Mouse (Mus musculus): ENCODE measurements around the gene Sac3d1. TPM values are rescaled to one million over a fixed set of nuclear protein-coding genes. Genes with fewer than 3 reads are reported as not detected.
"Not testable (repeated sequence)": the region's sequence is repeated elsewhere in the genome, so short reads cannot be mapped to it uniquely, and the experiment has no call there.

Sac3d1 gene
- total RNA-seq (2017): 5.0 and 6.8 TPM in 2 replicates

- peak; percentile 86 to 92 for ATAC-seq (replicated peaks in 1 of 2; ENCODE audit: insufficient read depth in 1 of 2, low FRiP score in 2 of 2, low TSS enrichment in 1 of 2, low read depth in 1 of 2, poor library complexity in 2 of 2, severe bottlenecking in 2 of 2)
Measured at GRCm38 (mm10) chr19:6117986-6118676, at the start of gene Sac3d1. Sac3d1 (minus strand) TSS chr19:6118650.

- no peak for ATAC-seq (replicated peaks in 1 of 2; ENCODE audit: insufficient read depth in 1 of 2, low FRiP score in 2 of 2, low TSS enrichment in 1 of 2, low read depth in 1 of 2, poor library complexity in 2 of 2, severe bottlenecking in 2 of 2)
Measured at GRCm38 (mm10) chr19:6166750-6167149, 48.3 kb upstream of the Sac3d1 start.

GRCm38 (mm10) chr19:6163872-6164547 lies 45.6 kb upstream of the Sac3d1 start:
- peak; percentile 45 to 49; a peak in 2 of 4 replicates for ATAC-seq (replicated peaks in 1 of 2; ENCODE audit: insufficient read depth in 1 of 2, low FRiP score in 2 of 2, low TSS enrichment in 1 of 2, low read depth in 1 of 2, poor library complexity in 2 of 2, severe bottlenecking in 2 of 2)

GRCm38 (mm10) chr19:6157220-6157619 lies 38.8 kb upstream of the Sac3d1 start:
- ATAC-seq (replicated peaks in 1 of 2; ENCODE audit: insufficient read depth in 1 of 2, low FRiP score in 2 of 2, low TSS enrichment in 1 of 2, low read depth in 1 of 2, poor library complexity in 2 of 2, severe bottlenecking in 2 of 2): 0 out of 4 replicates have a peak, but pooled peaks of 1 of the 2 experiments have one; percentile 26

GRCm38 (mm10) chr19:6156372-6156771 lies 37.9 kb upstream of the Sac3d1 start:
- ATAC-seq (replicated peaks in 1 of 2; ENCODE audit: insufficient read depth in 1 of 2, low FRiP score in 2 of 2, low TSS enrichment in 1 of 2, low read depth in 1 of 2, poor library complexity in 2 of 2, severe bottlenecking in 2 of 2): no peak

- no peak for ATAC-seq (replicated peaks in 1 of 2; ENCODE audit: insufficient read depth in 1 of 2, low FRiP score in 2 of 2, low TSS enrichment in 1 of 2, low read depth in 1 of 2, poor library complexity in 2 of 2, severe bottlenecking in 2 of 2)
Measured at GRCm38 (mm10) chr19:6155174-6155573, 36.7 kb upstream of the Sac3d1 start.

- ATAC-seq (replicated peaks in 1 of 2; ENCODE audit: insufficient read depth in 1 of 2, low FRiP score in 2 of 2, low TSS enrichment in 1 of 2, low read depth in 1 of 2, poor library complexity in 2 of 2, severe bottlenecking in 2 of 2): no peak
Measured at GRCm38 (mm10) chr19:6144842-6145241, 26.4 kb upstream of the Sac3d1 start.

GRCm38 (mm10) chr19:6141394-6141749 lies 22.9 kb upstream of the Sac3d1 start, which contains the start of gene Arl2:
Arl2 (minus strand) TSS chr19:6141548.
- ATAC-seq (replicated peaks in 1 of 2; ENCODE audit: insufficient read depth in 1 of 2, low FRiP score in 2 of 2, low TSS enrichment in 1 of 2, low read depth in 1 of 2, poor library complexity in 2 of 2, severe bottlenecking in 2 of 2): peak; percentile 75 to 79

GRCm38 (mm10) chr19:6140678-6141393 lies 22.4 kb upstream of the Sac3d1 start, which contains the start of gene Batf2:
Batf2 (plus strand) TSS chr19:6140983.
- ATAC-seq (replicated peaks in 1 of 2; ENCODE audit: insufficient read depth in 1 of 2, low FRiP score in 2 of 2, low TSS enrichment in 1 of 2, low read depth in 1 of 2, poor library complexity in 2 of 2, severe bottlenecking in 2 of 2): peak; percentile 89 to 90

GRCm38 (mm10) chr19:6140374-6140677 lies 21.9 kb upstream of the Sac3d1 start:
- peak in 1 of 2 experiments; percentile 37; a peak in 2 of 4 replicates for ATAC-seq (replicated peaks in 1 of 2; ENCODE audit: insufficient read depth in 1 of 2, low FRiP score in 2 of 2, low TSS enrichment in 1 of 2, low read depth in 1 of 2, poor library complexity in 2 of 2, severe bottlenecking in 2 of 2)

- ATAC-seq (replicated peaks in 1 of 2; ENCODE audit: insufficient read depth in 1 of 2, low FRiP score in 2 of 2, low TSS enrichment in 1 of 2, low read depth in 1 of 2, poor library complexity in 2 of 2, severe bottlenecking in 2 of 2): no peak
Measured at GRCm38 (mm10) chr19:6139701-6140100, 21.3 kb upstream of the Sac3d1 start.

- no peak for ATAC-seq (replicated peaks in 1 of 2; ENCODE audit: insufficient read depth in 1 of 2, low FRiP score in 2 of 2, low TSS enrichment in 1 of 2, low read depth in 1 of 2, poor library complexity in 2 of 2, severe bottlenecking in 2 of 2)
Measured at GRCm38 (mm10) chr19:6136397-6136796, 17.9 kb upstream of the Sac3d1 start.

- not testable (repeated sequence) for ATAC-seq (replicated peaks in 1 of 2; ENCODE audit: insufficient read depth in 1 of 2, low FRiP score in 2 of 2, low TSS enrichment in 1 of 2, low read depth in 1 of 2, poor library complexity in 2 of 2, severe bottlenecking in 2 of 2)
Measured at GRCm38 (mm10) chr19:6133197-6133596, 14.7 kb upstream of the Sac3d1 start.

- no peak for ATAC-seq (replicated peaks in 1 of 2; ENCODE audit: insufficient read depth in 1 of 2, low FRiP score in 2 of 2, low TSS enrichment in 1 of 2, low read depth in 1 of 2, poor library complexity in 2 of 2, severe bottlenecking in 2 of 2)
Measured at GRCm38 (mm10) chr19:6132171-6132827, 13.8 kb upstream of the Sac3d1 start.

GRCm38 (mm10) chr19:6130414-6131128 lies 12.1 kb upstream of the Sac3d1 start:
- ATAC-seq (replicated peaks in 1 of 2; ENCODE audit: insufficient read depth in 1 of 2, low FRiP score in 2 of 2, low TSS enrichment in 1 of 2, low read depth in 1 of 2, poor library complexity in 2 of 2, severe bottlenecking in 2 of 2): not testable (repeated sequence)

GRCm38 (mm10) chr19:6127760-6128341 lies 9.4 kb upstream of the Sac3d1 start, which contains the start of gene Snx15:
Snx15 (minus strand) TSS chr19:6128304.
- peak; percentile 96 to 97 for ATAC-seq (replicated peaks in 1 of 2; ENCODE audit: insufficient read depth in 1 of 2, low FRiP score in 2 of 2, low TSS enrichment in 1 of 2, low read depth in 1 of 2, poor library complexity in 2 of 2, severe bottlenecking in 2 of 2)

Data from hematopoietic stem cell, adult 5-6 weeks (primary cell).